Mouse (Mus musculus): Measurements from ENCODE around the gene Capzb. TPM values are rescaled to one million over a fixed set of nuclear protein-coding genes. Genes with fewer than 3 reads are reported as not detected.

Gene Capzb
- polyA plus RNA-seq, 1 experiment from 2014 or later = 293 TPM

DNA sequence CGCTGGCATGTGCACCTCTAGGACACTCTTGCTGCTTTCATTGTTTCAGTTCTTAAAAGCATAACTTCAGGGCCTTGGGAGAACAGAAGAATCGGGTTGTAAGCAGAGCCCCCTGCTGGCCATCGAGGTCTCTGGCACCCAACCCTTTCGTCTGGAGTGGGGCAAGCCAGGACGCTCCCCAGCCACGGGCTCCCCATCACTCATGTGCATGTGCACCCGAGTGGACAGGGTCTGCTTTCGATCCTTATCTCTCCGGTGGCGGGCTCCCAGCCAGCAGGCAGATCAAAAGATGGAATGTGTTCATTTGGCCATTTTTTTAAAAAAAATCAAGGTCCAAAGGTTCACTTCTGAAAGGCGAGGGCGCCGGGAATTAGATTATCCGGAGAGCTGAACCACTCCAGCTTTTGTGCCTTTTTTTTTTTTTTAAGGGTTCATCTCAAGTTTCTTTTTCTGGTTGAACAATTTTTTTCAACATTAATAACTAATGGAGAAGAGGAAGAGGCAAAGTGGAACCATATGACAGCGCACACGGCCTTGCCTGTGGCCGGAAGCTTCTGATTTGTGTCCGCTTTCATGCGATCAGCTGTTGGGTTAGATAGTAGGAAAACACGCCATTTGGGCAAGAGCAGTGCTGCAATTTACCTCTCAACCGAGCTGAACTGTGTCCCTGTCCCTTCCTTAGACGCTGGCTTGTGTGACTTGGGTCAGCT is 59.5 kb downstream of the Capzb start:
- Histone ChIP-seq H3K9me3 (ENCODE audit: control insufficient read depth, low read length) (no peaks in the 10 kb centered on the region), H3K4me1 (ENCODE audit: control insufficient read depth, insufficient read depth, low read length) (peaks cover 62% of the 10 kb centered on the region), H3K36me3 (ENCODE audit: control insufficient read depth, insufficient read depth, low read length) (peaks cover 8% of the 10 kb centered on the region; the same call in 1 of the 2 replicates), H3K9ac (ENCODE audit: low read depth, low read length) (peak overlapping the region; percentile 54; the same call in 1 of the 2 replicates), H3K4me2 (ENCODE audit: low read depth, low read length) (peak overlapping the region; percentile 30), H3K27ac (replicated peaks; ENCODE audit: low read depth, low read length) (peak overlapping the region; percentile 69), H3K4me3 (ENCODE audit: low read depth, low read length) (no peak overlapping the region), H3K27me3 (replicated peaks; ENCODE audit: control insufficient read depth, insufficient read depth, low read length) (no peaks in the 10 kb centered on the region)
- peak; percentile 91 for DNase-seq (ENCODE audit: low spot score)
- 18% methylated on average over 22 of the region's 22 CpGs for WGBS
- ATAC-seq (ENCODE audit: low read depth) = peak; percentile 89

DNA sequence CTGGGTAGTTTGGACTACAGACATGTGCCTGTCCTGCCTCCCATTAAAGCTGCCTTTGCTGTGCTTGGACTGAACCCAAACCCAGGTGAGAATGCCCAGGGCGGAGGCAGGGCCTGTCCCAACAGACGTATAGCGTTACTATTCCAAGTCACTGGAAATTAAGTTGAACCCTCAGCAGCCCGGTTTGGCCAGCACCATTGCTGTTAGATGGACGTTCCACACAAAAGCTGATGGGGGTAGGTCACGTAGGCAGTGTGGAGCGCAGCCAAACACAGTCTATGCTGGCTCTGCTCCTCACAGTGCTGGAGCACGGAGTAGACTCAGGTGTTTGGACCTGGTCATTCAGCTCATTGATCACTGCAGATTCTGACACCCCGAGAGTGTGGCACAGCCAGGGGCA is 60.5 kb downstream of the Capzb start:
- H3K4me3 ChIP-seq (ENCODE audit: low read depth, low read length) = no peak overlapping the region
- no peak overlapping the region for H3K4me2 ChIP-seq (ENCODE audit: low read depth, low read length)
- no peaks in the 10 kb centered on the region for H3K27me3 ChIP-seq (replicated peaks; ENCODE audit: control insufficient read depth, insufficient read depth, low read length)
- no peaks in the 10 kb centered on the region for H3K9me3 ChIP-seq (ENCODE audit: control insufficient read depth, low read length)
- no peak overlapping the region for H3K9ac ChIP-seq (ENCODE audit: low read depth, low read length)
- peaks cover 63% of the 10 kb centered on the region for H3K4me1 ChIP-seq (ENCODE audit: control insufficient read depth, insufficient read depth, low read length)
- 48% methylated on average over 9 of the region's 9 CpGs for WGBS
- DNase-seq (ENCODE audit: low spot score) = peak; percentile 57
- ATAC-seq (ENCODE audit: low read depth) = no peak
- no peak overlapping the region; the same call in 1 of the 2 replicates for H3K27ac ChIP-seq (replicated peaks; ENCODE audit: low read depth, low read length)
- peaks cover 18% of the 10 kb centered on the region; the same call in 1 of the 2 replicates for H3K36me3 ChIP-seq (ENCODE audit: control insufficient read depth, insufficient read depth, low read length)

DNA sequence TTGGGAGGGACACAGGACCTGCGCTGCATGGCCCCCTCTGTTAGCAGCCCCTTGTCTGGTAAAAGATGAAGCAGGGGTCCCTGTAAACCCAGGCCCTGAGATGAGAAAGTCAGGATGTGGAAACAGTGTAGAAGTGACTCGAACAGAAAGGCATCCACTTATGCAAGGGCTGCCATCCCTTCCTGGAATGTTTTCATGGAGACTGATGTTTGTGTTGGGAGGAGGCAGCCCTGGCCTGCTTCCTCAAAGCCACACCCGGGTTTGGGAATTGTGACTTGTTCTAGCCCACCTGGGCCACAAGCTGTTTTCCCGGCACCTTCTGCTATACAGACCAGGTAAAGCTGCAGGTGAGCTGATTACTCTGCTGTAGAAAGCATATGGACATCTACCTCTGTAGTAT is 63.4 kb downstream of the Capzb start:
- H3K9ac ChIP-seq (ENCODE audit: low read depth, low read length) = no peak overlapping the region
- H3K27me3 ChIP-seq (replicated peaks; ENCODE audit: control insufficient read depth, insufficient read depth, low read length) = no peaks in the 10 kb centered on the region
- H3K27ac ChIP-seq (replicated peaks; ENCODE audit: low read depth, low read length) = no peak overlapping the region
- H3K4me2 ChIP-seq (ENCODE audit: low read depth, low read length) = no peak overlapping the region
- H3K4me1 ChIP-seq (ENCODE audit: control insufficient read depth, insufficient read depth, low read length) = peaks cover 55% of the 10 kb centered on the region
- H3K9me3 ChIP-seq (ENCODE audit: control insufficient read depth, low read length) = no peaks in the 10 kb centered on the region
- H3K36me3 ChIP-seq (ENCODE audit: control insufficient read depth, insufficient read depth, low read length) = peaks cover 25% of the 10 kb centered on the region
- ATAC-seq (ENCODE audit: low read depth) (no peak), DNase-seq (ENCODE audit: low spot score) (no peak)
- no peak overlapping the region for H3K4me3 ChIP-seq (ENCODE audit: low read depth, low read length)
- WGBS = 69% methylated on average over 4 of the region's 4 CpGs

DNA sequence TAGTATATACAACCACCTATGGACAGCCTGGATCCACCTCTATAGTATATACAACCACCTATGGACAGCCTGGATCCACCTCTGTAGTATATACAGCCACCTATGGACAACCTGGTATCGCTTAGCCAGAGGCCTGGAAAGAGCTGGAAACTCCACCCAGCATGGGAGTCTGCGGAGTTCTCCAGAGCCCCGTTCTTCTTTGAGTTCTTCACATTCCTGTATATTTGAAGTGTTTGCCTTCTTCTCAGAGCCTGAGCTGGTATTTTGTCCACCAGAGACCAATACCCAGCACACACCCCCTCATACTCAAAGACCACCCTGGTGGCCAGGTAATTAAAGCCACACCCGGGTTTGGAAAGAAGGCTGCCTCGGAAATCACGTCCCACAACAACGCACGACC is 64.0 kb downstream of the Capzb start:
- H3K4me2 ChIP-seq (ENCODE audit: low read depth, low read length) = no peak overlapping the region
- H3K9ac ChIP-seq (ENCODE audit: low read depth, low read length) = no peak overlapping the region
- 39% methylated on average over 8 of the region's 8 CpGs for WGBS
- H3K27ac ChIP-seq (replicated peaks; ENCODE audit: low read depth, low read length) = peak overlapping the region; percentile 92; the same call in 1 of the 2 replicates
- H3K27me3 ChIP-seq (replicated peaks; ENCODE audit: control insufficient read depth, insufficient read depth, low read length) = no peaks in the 10 kb centered on the region
- no peaks in the 10 kb centered on the region for H3K9me3 ChIP-seq (ENCODE audit: control insufficient read depth, low read length)
- no peak for DNase-seq (ENCODE audit: low spot score)
- H3K36me3 ChIP-seq (ENCODE audit: control insufficient read depth, insufficient read depth, low read length) = peaks cover 29% of the 10 kb centered on the region
- no peak overlapping the region for H3K4me3 ChIP-seq (ENCODE audit: low read depth, low read length)
- no peak for ATAC-seq (ENCODE audit: low read depth)
- peaks cover 54% of the 10 kb centered on the region for H3K4me1 ChIP-seq (ENCODE audit: control insufficient read depth, insufficient read depth, low read length)

DNA sequence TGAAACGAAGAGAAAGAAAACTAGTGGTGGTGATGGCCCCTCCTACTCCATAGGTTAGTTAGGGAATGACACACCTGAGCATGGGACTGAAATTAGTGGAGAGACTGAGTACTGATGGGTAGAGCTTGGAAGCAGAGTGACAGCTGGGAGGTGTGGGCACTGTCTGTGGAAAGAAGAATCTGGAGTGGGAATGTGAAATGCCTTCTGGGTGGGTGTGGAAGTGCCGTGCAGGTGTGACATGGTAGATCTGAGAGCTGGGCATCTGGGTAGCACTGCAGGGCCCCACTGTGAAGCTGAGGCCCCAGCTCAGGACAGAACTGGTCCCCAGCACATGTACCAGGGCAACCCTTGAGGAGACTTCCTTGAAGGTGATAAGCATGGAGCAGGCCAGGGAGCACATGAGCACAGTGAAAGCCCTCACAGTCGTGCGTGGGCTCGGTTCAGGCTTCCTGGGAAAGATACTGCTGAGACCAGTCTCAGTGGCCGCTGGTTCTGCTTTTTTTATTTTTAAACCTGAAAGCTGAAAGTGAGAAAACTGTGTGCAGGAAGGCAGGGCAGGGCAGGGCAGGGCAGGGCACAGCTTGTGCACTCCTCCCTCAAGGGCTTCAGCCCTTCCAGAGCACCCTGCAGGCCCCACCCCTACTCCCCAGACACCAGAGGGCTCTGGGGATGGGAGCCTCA is 66.1 kb downstream of the Capzb start:
- ATAC-seq (ENCODE audit: low read depth) (no peak; the same call in 1 of the 2 replicates), DNase-seq (ENCODE audit: low spot score) (no peak)
- H3K9me3 ChIP-seq (ENCODE audit: control insufficient read depth, low read length) = no peaks in the 10 kb centered on the region
- H3K36me3 ChIP-seq (ENCODE audit: control insufficient read depth, insufficient read depth, low read length) = peaks cover 49% of the 10 kb centered on the region
- no peak overlapping the region for H3K9ac ChIP-seq (ENCODE audit: low read depth, low read length)
- H3K27me3 ChIP-seq (replicated peaks; ENCODE audit: control insufficient read depth, insufficient read depth, low read length) = no peaks in the 10 kb centered on the region
- H3K4me2 ChIP-seq (ENCODE audit: low read depth, low read length) = 0 out of 2 replicates have a peak overlapping the region, but pooled peaks have one; percentile 8
- H3K27ac ChIP-seq (replicated peaks; ENCODE audit: low read depth, low read length) = peak overlapping the region; percentile 92
- peaks cover 40% of the 10 kb centered on the region for H3K4me1 ChIP-seq (ENCODE audit: control insufficient read depth, insufficient read depth, low read length)
- no peak overlapping the region for H3K4me3 ChIP-seq (ENCODE audit: low read depth, low read length)
- 29% methylated on average over 6 of the region's 6 CpGs for WGBS

DNA sequence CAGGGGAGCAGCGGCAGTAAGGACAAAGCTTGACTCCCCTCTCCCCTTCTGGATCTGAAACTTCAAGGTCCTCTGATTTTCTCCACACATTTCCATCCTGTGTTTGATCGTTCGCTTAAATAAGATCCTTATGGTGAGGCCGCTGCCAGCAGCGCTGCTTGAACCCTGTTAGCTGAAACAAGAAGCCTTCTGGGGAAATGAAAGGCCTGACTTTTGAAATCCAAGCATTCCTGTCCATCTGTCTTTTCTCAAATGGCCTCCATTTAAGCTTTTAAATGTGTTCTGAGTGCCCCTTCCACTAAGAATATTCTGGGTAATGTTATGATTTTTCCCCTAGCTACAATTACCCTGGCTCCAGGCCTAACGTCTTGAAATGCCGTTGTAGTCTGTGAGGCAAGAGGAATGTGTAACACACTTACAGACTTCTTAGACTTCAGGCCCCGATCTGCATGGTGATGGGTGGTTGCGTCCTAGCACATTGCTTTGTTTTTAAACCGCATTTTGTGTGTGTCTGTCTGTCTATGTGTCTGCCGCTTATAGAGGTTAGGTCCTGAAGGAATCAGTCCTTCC is 66.7 kb downstream of the Capzb start:
- peak; percentile 69 for ATAC-seq (ENCODE audit: low read depth)

DNA sequence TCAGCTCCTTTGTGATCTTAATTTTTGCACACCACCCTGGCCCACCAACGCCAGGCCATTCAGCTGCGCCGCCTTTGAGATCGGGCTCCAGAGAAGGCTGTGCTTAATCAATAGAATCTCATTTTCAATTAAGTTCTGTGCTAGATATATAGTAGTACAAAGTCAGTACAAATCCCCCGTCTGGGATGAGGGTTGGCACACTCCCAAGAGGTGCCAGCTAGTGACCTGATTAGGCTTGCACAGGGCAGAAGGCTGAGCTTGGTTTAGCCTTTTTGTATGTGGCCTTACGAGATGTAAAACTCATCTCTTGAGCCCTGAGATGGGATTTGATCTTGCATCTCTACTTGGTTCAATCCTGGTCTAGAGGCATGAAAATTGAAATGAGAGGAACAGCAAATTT is 70.3 kb downstream of the Capzb start:
- H3K9me3 ChIP-seq (ENCODE audit: control insufficient read depth, low read length) = no peaks in the 10 kb centered on the region
- H3K36me3 ChIP-seq (ENCODE audit: control insufficient read depth, insufficient read depth, low read length) = peaks cover 45% of the 10 kb centered on the region
- no peak for ATAC-seq (ENCODE audit: low read depth)
- peaks cover 47% of the 10 kb centered on the region for H3K4me1 ChIP-seq (ENCODE audit: control insufficient read depth, insufficient read depth, low read length)
- WGBS = 88% methylated on average over 6 of the region's 6 CpGs
- H3K9ac ChIP-seq (ENCODE audit: low read depth, low read length) = no peak overlapping the region
- no peak overlapping the region for H3K4me2 ChIP-seq (ENCODE audit: low read depth, low read length)
- no peak for DNase-seq (ENCODE audit: low spot score)
- no peak overlapping the region for H3K4me3 ChIP-seq (ENCODE audit: low read depth, low read length)
- no peak overlapping the region for H3K27ac ChIP-seq (replicated peaks; ENCODE audit: low read depth, low read length)
- no peaks in the 10 kb centered on the region for H3K27me3 ChIP-seq (replicated peaks; ENCODE audit: control insufficient read depth, insufficient read depth, low read length)

More for the DNA sequence above, 66.7 kb downstream of the Capzb start:
- Histone ChIP-seq H3K4me2 (ENCODE audit: low read depth, low read length) (0 out of 2 replicates have a peak overlapping the region, but pooled peaks have one; percentile 8), H3K27me3 (replicated peaks; ENCODE audit: control insufficient read depth, insufficient read depth, low read length) (no peaks in the 10 kb centered on the region), H3K9me3 (ENCODE audit: control insufficient read depth, low read length) (no peaks in the 10 kb centered on the region), H3K36me3 (ENCODE audit: control insufficient read depth, insufficient read depth, low read length) (peaks cover 55% of the 10 kb centered on the region), H3K4me3 (ENCODE audit: low read depth, low read length) (no peak overlapping the region), H3K27ac (replicated peaks; ENCODE audit: low read depth, low read length) (peak overlapping the region; percentile 92), H3K9ac (ENCODE audit: low read depth, low read length) (no peak overlapping the region; the same call in 1 of the 2 replicates), H3K4me1 (ENCODE audit: control insufficient read depth, insufficient read depth, low read length) (peaks cover 40% of the 10 kb centered on the region)
- peak; percentile 94 for DNase-seq (ENCODE audit: low spot score)
- WGBS = 34% methylated on average over 11 of the region's 11 CpGs

DNA sequence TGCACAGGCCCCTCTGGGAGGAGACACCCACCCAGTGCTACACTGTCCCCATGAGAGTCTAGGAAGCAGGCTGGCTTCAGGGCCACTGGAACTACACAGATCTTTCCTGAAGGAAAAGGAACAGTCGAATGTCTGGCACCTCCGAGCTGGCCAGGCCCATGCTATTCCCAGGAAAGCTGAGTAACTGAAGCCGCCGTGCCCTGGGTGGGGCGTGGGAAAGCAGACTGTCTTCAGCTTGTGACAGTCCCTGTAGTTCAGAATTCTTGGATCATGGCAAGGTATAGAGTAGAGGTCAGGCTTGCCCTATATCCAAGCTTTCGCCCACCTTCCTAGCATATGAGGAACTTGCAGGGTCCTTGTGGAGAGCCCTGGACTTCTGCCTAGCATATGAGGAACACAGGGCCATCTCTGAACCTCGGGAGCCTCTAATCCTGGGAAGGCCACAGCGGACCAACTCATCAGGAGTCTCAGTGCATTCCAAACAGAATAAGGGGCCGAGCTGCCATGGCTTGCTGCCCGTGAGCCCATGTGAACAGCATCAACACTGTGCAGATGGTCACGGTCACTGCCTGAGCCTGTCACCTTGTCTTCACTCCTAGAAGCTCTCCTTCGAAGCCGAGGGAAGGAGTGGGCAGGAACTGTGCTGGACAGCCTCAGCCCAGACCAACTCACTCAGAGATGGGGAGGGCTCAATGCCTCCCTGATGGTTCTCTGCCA is 73.2 kb downstream of the Capzb start:
- Histone ChIP-seq H3K27ac (replicated peaks; ENCODE audit: low read depth, low read length) (peak overlapping the region; percentile 75), H3K4me3 (ENCODE audit: low read depth, low read length) (no peak overlapping the region), H3K9me3 (ENCODE audit: control insufficient read depth, low read length) (no peaks in the 10 kb centered on the region), H3K27me3 (replicated peaks; ENCODE audit: control insufficient read depth, insufficient read depth, low read length) (no peaks in the 10 kb centered on the region), H3K36me3 (ENCODE audit: control insufficient read depth, insufficient read depth, low read length) (peaks cover 49% of the 10 kb centered on the region), H3K4me2 (ENCODE audit: low read depth, low read length) (no peak overlapping the region), H3K4me1 (ENCODE audit: control insufficient read depth, insufficient read depth, low read length) (peaks cover 43% of the 10 kb centered on the region), H3K9ac (ENCODE audit: low read depth, low read length) (0 out of 2 replicates have a peak overlapping the region, but pooled peaks have one; percentile 20)
- 65% methylated on average over 13 of the region's 13 CpGs for WGBS
- peak; percentile 55; the same call in 1 of the 2 replicates for ATAC-seq (ENCODE audit: low read depth)
- DNase-seq (ENCODE audit: low spot score) = no peak
